Mouse (Mus musculus) gastrocnemius, postnatal 25 days (tissue): Measurements from ENCODE around the gene Tmem74b. TPM values are rescaled to one million over a fixed set of nuclear protein-coding genes. Genes with fewer than 3 reads are reported as not detected.

Source experiments
- DNase-seq: peaks from one replicate; pipeline ENCODE4 v3.0.0; 2022
- total RNA-seq, 2 experiments: library from RNA; stranded (reverse); gene quantifications; 1 replicate in 1 of 2; 2 replicates in 1 of 2; pipeline ENCODE4 v1.2.3; 2021

Tmem74b gene
- total RNA-seq, 2 experiments from 2014 or later = 0.62 to 1.3 TPM

- no peak for DNase-seq
These were observed 40.3 kb downstream of the Tmem74b start for GRCm38 (mm10) chr2:151742084-151742483.

GRCm38 (mm10) chr2:151742850-151743679 lies 41.3 kb downstream of the Tmem74b start:
- no peak for DNase-seq

- DNase-seq = no peak
These were observed 42.0 kb downstream of the Tmem74b start, which contains the start of gene Psmf1 for GRCm38 (mm10) chr2:151743845-151744244. Psmf1 (minus strand) TSS chr2:151744186.

GRCm38 (mm10) chr2:151747847-151748705 lies 46.3 kb downstream of the Tmem74b start:
- DNase-seq = no peak

GRCm38 (mm10) chr2:151751330-151751729 lies 49.5 kb downstream of the Tmem74b start:
- DNase-seq = no peak

GRCm38 (mm10) chr2:151756277-151757061 lies 54.7 kb downstream of the Tmem74b start:
- no peak for DNase-seq

GRCm38 (mm10) chr2:151757451-151757850 lies 55.6 kb downstream of the Tmem74b start:
- DNase-seq = no peak

- no peak for DNase-seq
These were observed 57.1 kb downstream of the Tmem74b start for GRCm38 (mm10) chr2:151758806-151759353.

Other genes starting within 250 kb of the Tmem74b start
- not detected for gene 4921509C19Rik, start 225.9 kb upstream of the Tmem74b start, total RNA-seq
- gene Nsfl1c, start 207.8 kb upstream of the Tmem74b start, total RNA-seq = 10 to 100 TPM; 63.1 to 74.3 TPM
- gene Fkbp1a, start 159.5 kb upstream of the Tmem74b start, total RNA-seq = 100 to 1,000 TPM; 164 to 182 TPM
- gene Sdcbp2, start 129.4 kb upstream of the Tmem74b start, total RNA-seq = under 1 TPM; 0.56 to 0.77 TPM
- gene Snph, start 69.4 kb upstream of the Tmem74b start, total RNA-seq = 10 to 100 TPM; 19.2 to 26.2 TPM
- gene Rad21l, start 33.5 kb upstream of the Tmem74b start, total RNA-seq = not detected
- 10 to 100 TPM; 15.3 to 17.9 TPM for gene Psmf1, start 42.2 kb downstream of the Tmem74b start, total RNA-seq
- not detected for gene Rspo4, start 140.9 kb downstream of the Tmem74b start, total RNA-seq
- gene Angpt4, start 209.2 kb downstream of the Tmem74b start, total RNA-seq = under 1 TPM; 0.11 to 0.15 TPM